Mouse (Mus musculus) megakaryocyte-erythroid progenitor cell, adult 5-6 weeks (primary cell): Measurements from ENCODE around the gene Esrp2. TPM values are rescaled to one million over a fixed set of nuclear protein-coding genes. Genes with fewer than 3 reads are reported as not detected.

Experiments used
- ATAC-seq: replicated peaks from 2 replicates; pipeline ENCODE4 v1.8.0; 2016; ENCODE audit warnings: mild to moderate bottlenecking, inconsistent platforms; ENCODE audit not compliant: severe bottlenecking, poor library complexity, low FRiP score, low TSS enrichment
- total RNA-seq, 2 experiments: library from RNA; stranded (forward) in 1 of 2; stranded (reverse) in 1 of 2; fragments of 200-1000, 215-1000 nt in 1 of 2; fragments of >200 nt in 1 of 2; fragmentation: Nextera tagmentation in 1 of 2; gene quantifications; 2 replicates each; pipeline ENCODE4 v1.2.3; 2014 to 2017

Gene Esrp2
- total RNA-seq, 2 experiments from 2014 or later = 0.68 TPM; not detected in 1

DNA sequence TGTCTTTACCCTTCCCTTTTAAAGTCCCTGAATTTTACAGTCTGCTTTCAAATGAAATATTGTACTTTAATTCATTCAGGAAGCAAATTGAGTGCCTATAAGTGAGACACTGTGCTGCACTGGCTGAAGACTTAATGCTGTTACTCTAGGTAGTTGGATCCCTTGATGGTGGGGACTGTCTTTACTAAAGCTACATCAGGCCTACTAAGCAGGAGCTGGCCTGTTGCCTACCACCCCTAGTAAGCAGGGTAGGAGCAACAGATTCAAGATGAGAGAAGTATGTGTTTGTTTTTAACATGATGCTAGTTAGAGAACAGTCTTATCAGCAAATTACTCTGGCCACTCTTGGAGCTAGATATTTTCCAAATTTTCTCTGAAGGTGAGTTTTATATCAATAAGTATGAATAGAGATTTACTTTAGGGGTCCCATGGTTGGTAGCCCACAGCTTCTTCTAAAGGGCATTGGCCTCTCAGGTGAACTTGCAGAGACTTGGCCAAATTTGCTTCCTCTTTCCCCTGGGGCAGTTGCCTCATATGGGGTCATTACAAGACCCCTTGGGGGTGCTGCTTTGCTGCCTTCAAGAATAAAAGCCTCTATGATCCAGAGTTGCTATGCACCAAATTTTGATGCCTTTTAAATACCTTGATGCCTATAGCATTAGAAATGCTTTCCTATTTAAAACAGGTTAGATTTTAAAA lies 7.4 kb downstream of the Esrp2 start:
- no peak for ATAC-seq

DNA sequence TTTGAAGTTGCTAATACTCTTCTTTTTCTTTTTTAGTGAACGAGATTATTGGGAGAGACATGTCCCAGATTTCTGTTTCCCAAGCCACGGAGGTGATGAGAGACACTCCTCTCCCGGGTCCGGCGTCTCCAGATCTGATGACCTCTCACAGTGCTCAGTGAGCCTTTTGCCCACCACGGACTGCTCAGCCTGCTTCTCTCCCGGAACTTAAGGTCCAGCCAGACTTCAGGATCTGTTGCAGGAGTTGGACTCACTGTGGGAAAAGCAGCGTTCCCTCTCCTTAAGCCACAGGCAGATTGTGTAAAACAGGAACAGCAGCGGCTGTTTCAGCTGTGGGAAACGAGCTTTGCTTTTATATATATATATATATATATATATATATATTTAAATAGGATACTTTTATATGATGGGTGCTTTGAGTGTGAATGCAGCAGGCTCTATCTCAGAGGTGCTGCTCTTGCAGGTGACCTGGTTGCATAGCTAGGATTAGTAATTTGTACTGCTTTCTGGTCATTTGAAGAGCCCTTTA lies 8.8 kb downstream of the Esrp2 start:
- ATAC-seq = no peak

DNA sequence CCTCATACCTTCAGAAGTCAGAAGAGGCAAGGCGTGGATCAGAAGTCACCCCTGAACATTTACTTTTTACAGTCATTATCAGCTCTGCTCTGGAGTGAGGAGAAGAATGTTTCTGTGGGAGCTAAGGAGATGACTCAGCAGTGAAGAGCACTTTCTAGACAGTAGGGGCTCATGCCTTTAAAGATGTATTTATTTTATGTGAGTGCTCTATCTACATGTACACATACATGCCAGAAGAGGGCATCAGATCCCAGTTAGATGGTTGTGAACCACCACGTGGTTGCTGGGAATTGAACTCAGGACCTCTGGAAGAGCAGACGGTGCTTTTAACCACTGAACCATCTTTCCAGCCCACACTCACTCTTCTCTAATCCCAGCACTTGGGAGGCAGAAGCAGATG lies 9.7 kb downstream of the Esrp2 start:
- peak; percentile 26; the same call in 1 of the 2 replicates for ATAC-seq

DNA sequence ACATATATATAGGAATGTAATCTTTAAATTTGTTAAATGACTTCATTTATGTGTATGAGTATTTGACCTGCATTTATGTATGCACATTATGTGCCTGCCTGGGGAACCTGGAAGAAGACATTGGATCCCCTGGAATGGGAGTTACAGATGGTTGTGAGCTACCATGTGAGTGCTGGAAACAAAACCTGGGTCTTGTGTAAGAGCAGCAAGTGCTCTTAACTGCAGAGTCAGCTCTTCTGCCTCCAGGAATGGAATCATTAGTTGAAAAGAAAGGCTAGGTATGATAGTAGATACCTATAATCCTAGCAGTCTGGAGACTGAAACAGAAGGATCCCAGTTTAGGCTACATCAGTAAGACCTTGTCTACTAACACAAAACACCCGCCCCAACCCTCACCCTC lies 10.7 kb downstream of the Esrp2 start:
- ATAC-seq = no peak

DNA sequence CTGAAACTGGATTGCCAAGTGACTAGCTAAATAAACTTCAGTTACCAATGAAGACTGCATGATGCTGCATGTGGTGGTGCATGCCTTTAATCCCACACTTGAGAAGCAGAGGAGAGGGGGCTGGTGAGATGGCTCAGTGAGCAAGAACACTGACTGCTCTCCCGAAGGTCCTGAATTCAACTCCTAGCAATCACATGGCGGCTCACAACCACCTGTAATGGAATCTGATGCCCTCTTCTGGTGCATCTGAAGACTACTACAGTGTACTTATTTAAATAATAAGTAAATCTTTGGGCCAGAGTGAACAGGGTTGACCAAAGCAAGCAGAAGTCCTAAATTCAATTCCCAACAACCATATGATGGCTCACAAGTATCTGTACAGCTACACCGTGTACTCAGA lies 13.3 kb downstream of the Esrp2 start:
- no peak for ATAC-seq

DNA sequence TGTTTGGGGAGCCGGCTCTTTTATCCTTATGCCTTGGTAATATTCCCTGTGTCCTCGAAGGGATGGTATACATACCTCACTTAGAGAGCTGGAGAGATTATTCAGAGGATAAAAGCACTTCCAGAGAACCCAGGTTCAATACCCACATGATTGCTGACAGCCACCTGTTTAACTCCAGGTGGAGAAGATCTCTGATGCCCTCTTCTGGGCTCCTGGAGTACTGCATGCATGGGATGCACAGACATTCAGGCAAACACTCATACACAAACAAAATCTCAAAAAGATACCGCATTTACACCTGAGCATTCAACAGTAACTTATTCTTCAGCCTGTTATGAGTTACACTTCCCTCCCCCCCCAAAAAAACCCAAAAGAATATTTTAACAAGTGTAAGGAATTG lies 20.9 kb downstream of the Esrp2 start:
- peak; percentile 47; the same call in 1 of the 2 replicates for ATAC-seq

DNA sequence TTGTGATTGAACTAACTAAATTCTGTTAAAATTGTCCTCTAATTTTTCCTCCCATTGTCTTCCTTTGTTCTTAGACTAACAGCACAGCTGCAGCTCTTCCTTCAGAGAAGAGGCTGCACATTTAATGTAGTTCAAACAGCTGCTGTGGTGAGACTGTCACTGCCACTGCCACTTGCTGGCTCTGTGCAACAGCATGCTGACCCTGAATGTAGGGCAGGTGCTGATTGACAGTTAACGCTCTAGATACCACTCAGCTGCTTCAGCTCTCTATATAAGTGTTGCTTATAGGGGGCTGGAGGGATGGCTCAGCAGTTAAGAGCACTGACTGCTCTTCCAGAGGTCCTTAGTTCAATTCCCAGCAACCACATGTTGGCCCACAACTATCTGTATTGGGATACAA lies 24.3 kb downstream of the Esrp2 start:
- ATAC-seq = no peak

DNA sequence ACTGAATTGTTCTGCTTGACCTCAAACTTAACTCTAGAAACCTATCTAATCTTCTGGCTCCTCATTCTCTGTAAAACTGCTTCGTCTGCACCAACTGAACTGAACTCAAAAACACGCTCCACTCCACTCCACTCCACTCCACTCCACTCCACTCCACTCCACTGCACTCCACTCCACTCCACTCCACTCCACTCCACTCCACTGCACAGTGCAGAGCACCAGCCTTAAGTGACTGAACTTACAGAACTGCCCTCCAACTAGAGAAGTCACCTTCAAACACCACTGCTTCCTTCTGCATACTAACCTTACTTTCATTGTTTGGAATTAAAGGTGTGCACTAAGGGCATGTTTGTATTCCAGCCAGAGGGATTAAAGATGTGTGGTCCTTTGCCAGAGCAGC lies 24.7 kb downstream of the Esrp2 start:
- no peak for ATAC-seq

DNA sequence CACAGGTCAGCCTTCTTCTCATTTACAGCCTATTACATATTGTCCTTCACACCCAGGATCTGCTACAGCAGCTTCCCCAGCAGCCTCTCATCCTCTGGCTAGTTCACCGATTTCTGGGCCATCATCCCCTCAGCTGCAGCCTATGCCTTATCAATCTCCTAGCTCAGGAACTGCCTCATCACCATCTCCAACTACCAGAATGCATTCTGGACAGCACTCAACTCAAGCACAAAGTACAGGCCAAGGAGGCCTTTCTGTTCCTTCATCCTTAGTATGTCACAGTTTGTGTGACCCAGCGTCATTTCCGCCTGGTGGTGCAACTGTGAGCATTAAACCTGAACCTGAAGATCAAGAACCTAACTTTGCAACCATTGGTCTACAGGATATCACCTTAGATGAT lies 28.0 kb downstream of the Esrp2 start:
- no peak for ATAC-seq

DNA sequence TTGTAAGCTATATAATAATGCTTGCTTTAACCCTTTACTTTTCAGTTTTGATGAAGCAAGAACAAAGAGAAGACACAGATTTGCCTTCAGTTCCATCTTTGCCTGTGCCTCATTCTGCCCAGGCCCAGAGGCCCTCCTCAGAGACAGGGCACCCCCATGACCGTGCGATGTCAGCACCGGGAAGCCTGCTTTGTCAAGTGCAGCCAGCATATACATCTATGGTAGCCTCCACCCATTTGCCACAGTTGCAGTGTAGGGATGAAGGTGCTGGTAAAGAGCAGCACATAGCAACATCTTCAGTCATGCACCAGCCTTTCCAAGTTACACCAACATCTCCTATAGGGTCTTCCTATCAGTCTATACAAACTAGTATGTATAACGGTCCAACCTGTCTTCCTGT lies 28.7 kb downstream of the Esrp2 start:
- no peak for ATAC-seq

DNA sequence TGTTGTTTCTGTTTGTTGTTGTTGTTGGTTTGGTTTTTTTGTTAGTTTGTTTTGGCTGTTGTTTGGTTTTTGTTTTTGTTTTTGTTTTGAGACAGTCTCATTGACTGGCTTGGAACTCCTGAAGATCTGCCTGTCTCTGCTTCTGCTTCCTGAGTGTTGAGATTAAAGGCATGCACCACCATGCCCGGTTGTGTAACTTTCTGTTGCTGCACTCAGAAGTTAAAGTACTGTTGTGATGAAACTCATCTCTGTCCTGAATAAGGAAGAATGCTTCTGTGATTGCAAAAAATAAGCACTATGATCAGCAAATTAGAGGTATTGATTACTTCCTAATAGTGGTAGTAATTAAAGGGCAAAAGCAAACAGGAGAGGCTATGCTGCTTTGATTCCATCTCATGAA lies 30.6 kb downstream of the Esrp2 start:
- no peak for ATAC-seq

DNA sequence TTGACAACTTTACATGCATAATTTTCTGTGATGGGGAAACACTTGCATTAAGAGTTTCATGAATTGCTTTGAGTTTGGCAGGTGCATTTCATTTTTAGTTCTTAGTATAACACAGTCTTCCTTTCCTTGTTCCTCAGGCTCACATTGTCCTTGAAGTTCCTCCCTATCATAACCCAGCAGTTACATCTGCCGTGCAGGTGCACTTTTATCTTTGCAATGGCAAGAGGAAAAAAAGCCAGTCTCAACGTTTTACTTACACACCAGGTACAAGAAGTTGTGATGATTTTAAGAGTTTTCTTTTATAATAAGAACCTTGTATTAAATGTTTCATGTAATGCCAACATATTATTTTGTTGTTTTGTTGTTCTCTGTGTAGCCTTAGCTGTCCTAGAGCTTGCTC lies 32.9 kb downstream of the Esrp2 start:
- no peak for ATAC-seq

DNA sequence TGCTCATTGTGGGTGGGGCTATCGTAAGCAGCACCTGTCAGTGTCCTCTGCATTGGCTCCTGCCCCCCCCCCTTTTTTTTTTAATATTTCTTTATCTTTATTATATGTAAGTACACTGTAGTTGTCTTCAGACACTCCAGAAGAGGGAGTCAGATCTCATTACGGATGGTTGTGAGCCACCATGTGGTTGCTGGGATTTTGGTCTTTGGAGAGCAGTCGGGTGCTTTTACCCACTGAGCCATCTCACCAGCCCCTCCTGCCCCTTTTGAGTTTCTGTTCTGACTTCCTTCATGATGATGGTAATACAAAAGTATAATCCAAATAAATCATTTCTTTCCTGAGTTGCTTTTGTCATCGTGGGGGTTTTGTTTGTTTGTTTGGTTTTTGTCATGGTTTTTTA lies 34.5 kb downstream of the Esrp2 start:
- ATAC-seq = no peak

Other genes starting within 250 kb of the Esrp2 start
- gene Nrn1l, start 243.4 kb downstream of the Esrp2 start, total RNA-seq (2014; fragmentation: Nextera tagmentation) = 2.0 and 3.3 TPM in 2 replicates
- not detected in 2 replicates for gene Nrn1l, start 243.4 kb downstream of the Esrp2 start, total RNA-seq (2017)
- 16.8 and 17.5 TPM in 2 replicates for gene Pskh1, start 236.5 kb downstream of the Esrp2 start, total RNA-seq (2014; fragmentation: Nextera tagmentation)
- 15.4 and 17.3 TPM in 2 replicates for gene Pskh1, start 236.5 kb downstream of the Esrp2 start, total RNA-seq (2017)
- 1.6 TPM in 1 of 2 replicates, not detected in the other for gene Ctrl, start 203.1 kb downstream of the Esrp2 start, total RNA-seq (2014; fragmentation: Nextera tagmentation)
- gene Ctrl, start 203.1 kb downstream of the Esrp2 start, total RNA-seq (2017) = not detected in 2 replicates
- 93.9 and 150 TPM in 2 replicates for gene Psmb10, start 198.5 kb downstream of the Esrp2 start, total RNA-seq (2014; fragmentation: Nextera tagmentation)
- gene Psmb10, start 198.5 kb downstream of the Esrp2 start, total RNA-seq (2017) = 29.5 and 38.9 TPM in 2 replicates
- gene Lcat, start 193.6 kb downstream of the Esrp2 start, total RNA-seq (2014; fragmentation: Nextera tagmentation) = 3.7 and 4.6 TPM in 2 replicates
- 1.5 TPM in 1 of 2 replicates, not detected in the other for gene Lcat, start 193.6 kb downstream of the Esrp2 start, total RNA-seq (2017)
- 11.4 and 14.2 TPM in 2 replicates for gene Slc12a4, start 170.9 kb downstream of the Esrp2 start, total RNA-seq (2014; fragmentation: Nextera tagmentation)
- gene Slc12a4, start 170.9 kb downstream of the Esrp2 start, total RNA-seq (2017) = 4.7 and 10.5 TPM in 2 replicates
- gene Dpep3, start 157.5 kb downstream of the Esrp2 start, total RNA-seq (2014; fragmentation: Nextera tagmentation) = not detected in 2 replicates
- gene Dpep3, start 157.5 kb downstream of the Esrp2 start, total RNA-seq (2017) = not detected in 2 replicates
- 23.0 and 28.9 TPM in 2 replicates for gene Dus2, start 145.6 kb downstream of the Esrp2 start, total RNA-seq (2014; fragmentation: Nextera tagmentation)
- 13.8 and 22.5 TPM in 2 replicates for gene Dus2, start 145.6 kb downstream of the Esrp2 start, total RNA-seq (2017)
- not detected in 2 replicates for gene Dpep2nb, start 131.0 kb downstream of the Esrp2 start, total RNA-seq (2014; fragmentation: Nextera tagmentation)
- gene Dpep2nb, start 131.0 kb downstream of the Esrp2 start, total RNA-seq (2017) = not detected in 2 replicates
- 11.6 and 18.3 TPM in 2 replicates for gene Ddx28, start 125.1 kb downstream of the Esrp2 start, total RNA-seq (2014; fragmentation: Nextera tagmentation)
- 11.8 and 14.4 TPM in 2 replicates for gene Ddx28, start 125.1 kb downstream of the Esrp2 start, total RNA-seq (2017)
- gene Nfatc3, start 78.1 kb downstream of the Esrp2 start, total RNA-seq (2014; fragmentation: Nextera tagmentation) = 102 and 103 TPM in 2 replicates
- 35.0 and 35.3 TPM in 2 replicates for gene Nfatc3, start 78.1 kb downstream of the Esrp2 start, total RNA-seq (2017)
- 2.7 and 3.2 TPM in 2 replicates for gene Pla2g15, start 13.4 kb upstream of the Esrp2 start, total RNA-seq (2014; fragmentation: Nextera tagmentation)
- gene Pla2g15, start 13.4 kb upstream of the Esrp2 start, total RNA-seq (2017) = 0.84 and 3.2 TPM in 2 replicates
- 2.6 and 4.2 TPM in 2 replicates for gene Slc7a6, start 31.9 kb upstream of the Esrp2 start, total RNA-seq (2014; fragmentation: Nextera tagmentation)
- 5.1 and 6.7 TPM in 2 replicates for gene Slc7a6, start 31.9 kb upstream of the Esrp2 start, total RNA-seq (2017)
- gene Slc7a6os, start 74.0 kb upstream of the Esrp2 start, total RNA-seq (2014; fragmentation: Nextera tagmentation) = 32.7 and 47.9 TPM in 2 replicates
- gene Slc7a6os, start 74.0 kb upstream of the Esrp2 start, total RNA-seq (2017) = 50.5 and 58.1 TPM in 2 replicates
- gene Prmt7, start 74.0 kb upstream of the Esrp2 start, total RNA-seq (2014; fragmentation: Nextera tagmentation) = 30.3 and 47.7 TPM in 2 replicates
- 55.0 and 60.4 TPM in 2 replicates for gene Prmt7, start 74.0 kb upstream of the Esrp2 start, total RNA-seq (2017)
- gene Smpd3, start 201.0 kb upstream of the Esrp2 start, total RNA-seq (2014; fragmentation: Nextera tagmentation) = 0.07 TPM in 1 of 2 replicates, not detected in the other
- not detected in 2 replicates for gene Smpd3, start 201.0 kb upstream of the Esrp2 start, total RNA-seq (2017)